Mouse (Mus musculus) brain, embryonic 14.5 days (tissue): ENCODE data around the gene Galnt2.

Experiments used
- CTCF ChIP-seq: fragments of 200-500 bp; IDR thresholded peaks from 2 replicates; pipeline ENCODE4 v1.5.1; 2012; ENCODE audit warnings: inconsistent platforms, mild to moderate bottlenecking, moderate library complexity, borderline replicate concordance; ENCODE audit not compliant: insufficient read depth, insufficient read length; ENCODE audit errors: extremely low read depth
- POLR2A ChIP-seq: fragments of 200-500 bp; IDR thresholded peaks from 2 replicates; pipeline ENCODE4 v1.6.1; 2012; ENCODE audit warnings: mild to moderate bottlenecking, inconsistent platforms, borderline replicate concordance; ENCODE audit not compliant: poor library complexity, insufficient read depth, insufficient read length, severe bottlenecking; ENCODE audit errors: extremely low read depth

DNA sequence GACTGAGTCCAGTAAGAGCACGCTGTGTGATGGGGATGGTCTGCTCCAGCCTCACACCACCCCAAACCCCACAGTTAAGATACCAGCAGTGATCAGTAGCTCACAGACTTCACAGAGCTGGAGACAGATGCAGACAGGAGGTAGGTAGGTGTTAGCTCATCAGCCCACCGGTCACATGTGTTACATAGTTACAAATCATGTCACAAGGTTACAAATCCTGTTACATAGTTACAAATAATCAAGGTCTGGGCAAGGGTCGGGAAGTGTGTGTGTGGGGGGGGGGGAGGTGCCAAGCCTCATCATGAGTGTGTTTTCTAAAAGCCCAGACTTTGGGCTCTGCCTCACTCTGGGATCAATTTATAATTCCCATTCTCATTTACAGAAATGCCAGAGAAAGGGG lies 129.7 kb downstream of the Galnt2 start:
- TF ChIP-seq CTCF, result no peak
- no peak for TF ChIP-seq POLR2A
